Comparison of ENCODE assay signal across 12 mouse cellular contexts in genomic region chr7:28929381-28929780, GRCm38 (mm10). TPM values are rescaled to one million over a fixed set of nuclear protein-coding genes. Genes with fewer than 3 reads are reported as not detected.
DNase-seq lines count a peak whose midpoint lies in the region; ATAC-seq and TF ChIP-seq lines count a peak whose summit lies in the region.
"Had no signal": no experiment of that assay in that cellular context is flagged by ENCODE, and none has a peak within 500 bp of the region (broad histone marks: within the 10 kb centered on the region; RNA-seq: fewer than 3 reads in every experiment).

No protein-coding gene starts in this region.

- no peak for DNase-seq in forebrain, embryonic 10.5 days (ENCODE audit: extremely low spot score, low spot score)
- DNase-seq in forebrain, postnatal 0 days: no peak
- DNase-seq in ES-CJ7 (ENCODE audit: low read depth, low spot score): peak; percentile 57
- peak; percentile 82 for DNase-seq in kidney, adult 18-20 months
- no peak for DNase-seq in right cerebral cortex, postnatal 10 days (ENCODE audit: low spot score in 2 of 2)
- no peak for DNase-seq in thymus, postnatal 4 days
- DNase-seq in spleen, postnatal 10 days (ENCODE audit: low spot score in 2 of 2): no peak
- DNase-seq: adrenal gland, adult 2 months; B cell, adult 2 months; heart, adult 11 months; right cerebral cortex, postnatal 14 days had no signal

- H3K9me3 ChIP-seq in forebrain, embryonic 10.5 days: no peaks in the 10 kb centered on the region
- no peaks in the 10 kb centered on the region for H3K9me3 ChIP-seq in forebrain, postnatal 0 days (ENCODE audit: low read length)
- H3K9me3 ChIP-seq in liver, embryonic 15.5 days (replicated peaks): no peaks in the 10 kb centered on the region

- 69% methylated on average over 3 of the region's 3 CpGs for WGBS in forebrain, embryonic 10.5 days
- 36% methylated on average over 3 of the region's 3 CpGs for WGBS in forebrain, postnatal 0 days
- 69% methylated on average over 3 of the region's 3 CpGs for WGBS in liver, embryonic 15.5 days (ENCODE audit: insufficient replicate concordance)

- no peaks in the 10 kb centered on the region for H3K27me3 ChIP-seq in forebrain, embryonic 10.5 days (ENCODE audit: poor library complexity, severe bottlenecking)
- no peaks in the 10 kb centered on the region for H3K27me3 ChIP-seq in forebrain, postnatal 0 days (ENCODE audit: insufficient read depth, low read length)
- no peaks in the 10 kb centered on the region for H3K27me3 ChIP-seq in liver, embryonic 15.5 days

- TF ChIP-seq CTCF in forebrain, postnatal 0 days (IDR thresholded peaks at IDR 0.05; ENCODE audit: low read depth): no peak

- H3K36me3 ChIP-seq in forebrain, embryonic 10.5 days (replicated peaks): peaks cover 45% of the 10 kb centered on the region
- H3K36me3 ChIP-seq in forebrain, postnatal 0 days (ENCODE audit: insufficient read depth): no peaks in the 10 kb centered on the region
- H3K36me3 ChIP-seq in liver, embryonic 15.5 days (replicated peaks): peaks cover 25% of the 10 kb centered on the region; the same call in 1 of the 2 replicates

- H3K9ac ChIP-seq in forebrain, postnatal 0 days: no peak overlapping the region
- no peak overlapping the region for H3K9ac ChIP-seq in liver, embryonic 15.5 days

- H3K27ac ChIP-seq in forebrain, embryonic 10.5 days: peak overlapping the region; percentile 42; the same call in 1 of the 2 replicates
- H3K27ac ChIP-seq in forebrain, postnatal 0 days (ENCODE audit: low read depth, low read length): no peak overlapping the region
- H3K27ac ChIP-seq in liver, embryonic 15.5 days (replicated peaks): 0 out of 2 replicates have a peak overlapping the region, but pooled peaks have one; percentile 19

- H3K4me1 ChIP-seq in forebrain, embryonic 10.5 days: peaks cover 67% of the 10 kb centered on the region
- 0 out of 2 replicates have a peak, but pooled peaks cover 5% of the 10 kb centered on the region for H3K4me1 ChIP-seq in forebrain, postnatal 0 days (ENCODE audit: insufficient read depth)
- H3K4me1 ChIP-seq in liver, embryonic 15.5 days (replicated peaks): peaks cover 83% of the 10 kb centered on the region

- ATAC-seq in forebrain, postnatal 0 days: no peak
- ATAC-seq in liver, embryonic 15.5 days (ENCODE audit: insufficient read depth): no peak

- H3K4me2 ChIP-seq in forebrain, postnatal 0 days (ENCODE audit: low read depth): no peak overlapping the region
- no peak overlapping the region for H3K4me2 ChIP-seq in liver, embryonic 15.5 days

- H3K4me3 ChIP-seq in forebrain, embryonic 10.5 days: no peak overlapping the region
- no peak overlapping the region for H3K4me3 ChIP-seq in forebrain, postnatal 0 days (ENCODE audit: low read depth, low read length)
- no peak overlapping the region for H3K4me3 ChIP-seq in liver, embryonic 15.5 days (replicated peaks)

RNA-seq across cellular contexts. Expression of gene Actn4, which starts 32.8 kb away (rescaled TPM):
- 235 and 255 TPM in 2 replicates for polyA plus RNA-seq in forebrain, embryonic 10.5 days (2016; fragmentation: Nextera tagmentation; extraction: Ambion mirVana)
- 45.1 and 71.2 TPM in 2 replicates for total RNA-seq in forebrain, postnatal 0 days (2014; rRNA removed)
- polyA plus RNA-seq in forebrain, postnatal 0 days (2015; fragmentation: Nextera tagmentation; extraction: Ambion mirVana): 96.0 and 103 TPM in 2 replicates
- 126 and 147 TPM in 2 replicates for polyA plus RNA-seq in liver, embryonic 15.5 days (2015; fragmentation: Nextera tagmentation; extraction: Ambion mirVana)

RNA-seq across cellular contexts. Expression of gene Capn12, which starts 48.2 kb away (rescaled TPM):
- polyA plus RNA-seq in forebrain, embryonic 10.5 days (2016; fragmentation: Nextera tagmentation; extraction: Ambion mirVana): 0.21 and 0.43 TPM in 2 replicates
- total RNA-seq in forebrain, postnatal 0 days (2014; rRNA removed): not detected in 2 replicates
- 0.09 and 0.27 TPM in 2 replicates for polyA plus RNA-seq in forebrain, postnatal 0 days (2015; fragmentation: Nextera tagmentation; extraction: Ambion mirVana)
- 0.08 and 0.15 TPM in 2 replicates for polyA plus RNA-seq in liver, embryonic 15.5 days (2015; fragmentation: Nextera tagmentation; extraction: Ambion mirVana)

RNA-seq across cellular contexts. Expression of gene Eif3k, which starts 52.3 kb away (rescaled TPM):
- polyA plus RNA-seq in forebrain, embryonic 10.5 days (2016; fragmentation: Nextera tagmentation; extraction: Ambion mirVana): 415 and 425 TPM in 2 replicates
- total RNA-seq in forebrain, postnatal 0 days (2014; rRNA removed): 360 and 399 TPM in 2 replicates
- polyA plus RNA-seq in forebrain, postnatal 0 days (2015; fragmentation: Nextera tagmentation; extraction: Ambion mirVana): 318 and 368 TPM in 2 replicates
- 209 and 222 TPM in 2 replicates for polyA plus RNA-seq in liver, embryonic 15.5 days (2015; fragmentation: Nextera tagmentation; extraction: Ambion mirVana)

RNA-seq across cellular contexts. Expression of gene Map4k1, which starts 52.5 kb away (rescaled TPM):
- polyA plus RNA-seq in forebrain, embryonic 10.5 days (2016; fragmentation: Nextera tagmentation; extraction: Ambion mirVana): 10.2 and 13.4 TPM in 2 replicates
- 3.6 and 8.9 TPM in 2 replicates for total RNA-seq in forebrain, postnatal 0 days (2014; rRNA removed)
- 18.8 and 18.9 TPM in 2 replicates for polyA plus RNA-seq in forebrain, postnatal 0 days (2015; fragmentation: Nextera tagmentation; extraction: Ambion mirVana)
- polyA plus RNA-seq in liver, embryonic 15.5 days (2015; fragmentation: Nextera tagmentation; extraction: Ambion mirVana): 21.6 and 26.3 TPM in 2 replicates

Comparison
In these comparisons a context has a peak if more than half of its experiments do, and no peak if none do; other contexts are left out.
1. DNase-seq: peak in ES-CJ7 (single experiment) and kidney, adult 18-20 months (single experiment); none in forebrain, embryonic 10.5 days (single experiment), forebrain, postnatal 0 days (single experiment), right cerebral cortex, postnatal 10 days (0 of 2), thymus, postnatal 4 days (single experiment) and spleen, postnatal 10 days (0 of 2).